Mouse (Mus musculus) forelimb bud, embryonic 11.5 days (tissue): ENCODE measurements around the gene Ccdc184.
A peak's percentile ranks its signal among the peaks of the same experiment; 100 is the strongest.

Experiments used
- DNase-seq: peaks from one replicate; pipeline ENCODE4 v3.0.0-alpha.2; 2012; ENCODE audit warnings: low read depth, low spot score

Gene Ccdc184

DNA sequence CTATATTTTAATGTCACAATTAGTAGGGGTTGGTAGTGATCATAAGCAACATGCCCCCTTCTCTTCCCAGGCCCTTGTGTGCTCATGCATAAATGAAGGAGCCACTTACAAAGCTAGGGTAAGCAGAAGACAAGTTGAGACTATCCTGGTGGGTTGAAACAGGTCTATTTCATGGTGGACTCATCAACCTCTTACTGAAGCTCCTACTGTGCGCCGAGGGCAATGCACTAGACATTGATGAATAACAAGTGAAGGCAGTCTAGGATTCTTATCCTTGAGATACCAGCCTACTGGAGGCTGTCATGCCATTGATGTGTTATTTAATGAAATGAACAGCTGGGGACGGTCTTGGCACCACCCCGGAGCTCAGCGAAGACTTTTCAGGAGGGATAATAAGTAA is 11.7 kb upstream of the Ccdc184 start:
- no peak for DNase-seq

DNA sequence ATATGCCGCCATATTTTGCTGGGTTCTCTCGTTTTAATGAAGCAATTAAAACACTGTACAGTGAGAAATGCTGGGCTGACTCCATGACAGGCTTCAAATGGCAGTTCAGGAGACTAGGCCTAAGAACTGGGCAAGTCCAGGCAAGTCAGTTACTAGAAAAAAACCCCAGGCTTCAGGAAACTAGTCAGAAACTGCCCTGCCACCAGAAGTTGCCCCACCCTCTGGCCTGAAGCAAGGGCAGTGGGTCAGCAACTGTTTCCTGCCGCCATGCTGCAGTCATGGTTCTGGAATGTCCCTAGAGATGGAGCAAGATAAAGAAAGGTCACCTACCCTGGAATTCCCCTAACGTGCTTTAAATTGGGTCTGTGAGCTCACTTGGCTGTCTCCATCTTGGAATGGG is 11.0 kb upstream of the Ccdc184 start:
- no peak for DNase-seq

DNA sequence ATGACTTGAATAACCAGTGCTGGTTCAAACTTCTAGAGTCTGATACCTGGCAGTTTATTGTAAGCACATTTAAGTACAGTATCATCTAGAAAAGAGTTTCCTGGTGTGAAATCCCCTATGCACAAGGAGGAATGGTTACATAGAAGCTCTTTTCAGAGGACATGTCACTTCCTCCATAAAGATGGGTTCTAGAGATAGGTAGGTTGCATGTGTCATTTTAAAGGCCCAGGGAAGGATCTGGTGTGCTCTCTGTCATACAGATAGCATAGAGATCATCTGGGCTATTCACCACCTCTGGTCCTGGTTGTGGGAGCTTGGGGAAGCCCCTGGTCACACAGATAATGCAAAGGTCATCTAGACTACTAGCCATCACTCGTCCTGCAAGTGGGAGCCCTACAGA is 9.7 kb upstream of the Ccdc184 start:
- DNase-seq: no peak

DNA sequence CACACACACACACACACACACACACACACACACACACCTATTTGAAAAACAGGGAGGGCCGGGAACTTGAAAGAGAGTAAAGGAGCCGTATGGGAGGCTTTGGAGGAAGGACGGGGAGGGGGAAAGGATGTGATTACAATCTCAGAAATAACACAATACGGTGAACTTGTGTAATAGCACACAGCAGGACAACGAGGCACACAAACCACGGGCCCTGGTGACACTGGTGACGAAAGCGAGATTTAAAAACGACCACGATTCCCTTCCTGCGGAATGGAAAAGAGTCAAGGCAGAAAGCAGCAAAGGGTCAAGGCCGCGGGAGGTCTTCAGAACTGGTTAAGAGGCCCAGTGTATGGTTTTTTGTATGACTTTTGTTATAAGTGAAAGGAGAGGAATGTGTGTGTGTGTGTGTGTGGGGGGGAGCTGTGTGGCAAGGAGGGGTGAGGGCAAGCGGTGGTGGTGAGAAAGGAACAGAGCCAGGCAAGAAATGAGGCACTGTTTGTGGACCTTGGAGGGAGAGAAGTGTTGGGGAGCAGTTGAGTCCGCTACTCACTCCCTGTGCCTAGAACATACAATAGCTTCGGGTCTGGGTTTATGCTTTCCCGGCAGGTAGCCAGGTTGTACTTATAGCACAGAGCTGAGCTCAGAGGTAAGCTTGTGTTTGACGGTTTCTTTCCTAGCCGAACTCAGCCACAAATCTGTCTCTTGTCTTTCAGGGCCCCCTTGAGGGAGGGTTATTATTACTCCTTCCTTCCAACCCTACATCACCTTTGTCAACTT is 5.7 kb upstream of the Ccdc184 start:
- no peak for DNase-seq

DNA sequence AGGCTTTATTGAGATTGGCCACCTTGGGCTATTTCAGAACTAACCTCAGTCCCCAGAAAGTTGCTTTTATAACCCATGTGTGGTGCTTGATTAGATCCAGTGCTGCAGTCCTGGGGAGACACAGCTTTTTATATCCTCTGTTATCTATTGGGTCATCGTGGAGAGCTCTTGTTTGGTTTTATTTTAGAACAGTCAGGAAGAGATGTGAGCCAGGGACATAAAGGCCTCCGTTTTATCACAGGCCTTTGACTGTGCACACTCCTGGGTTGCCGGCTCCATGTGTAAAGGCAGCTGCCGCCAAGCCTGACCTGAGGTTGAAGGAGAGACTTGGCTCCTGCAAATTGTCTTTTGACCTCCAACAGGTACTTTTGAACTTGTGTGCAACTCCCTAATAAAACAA is 4.4 kb upstream of the Ccdc184 start:
- DNase-seq: no peak

DNA sequence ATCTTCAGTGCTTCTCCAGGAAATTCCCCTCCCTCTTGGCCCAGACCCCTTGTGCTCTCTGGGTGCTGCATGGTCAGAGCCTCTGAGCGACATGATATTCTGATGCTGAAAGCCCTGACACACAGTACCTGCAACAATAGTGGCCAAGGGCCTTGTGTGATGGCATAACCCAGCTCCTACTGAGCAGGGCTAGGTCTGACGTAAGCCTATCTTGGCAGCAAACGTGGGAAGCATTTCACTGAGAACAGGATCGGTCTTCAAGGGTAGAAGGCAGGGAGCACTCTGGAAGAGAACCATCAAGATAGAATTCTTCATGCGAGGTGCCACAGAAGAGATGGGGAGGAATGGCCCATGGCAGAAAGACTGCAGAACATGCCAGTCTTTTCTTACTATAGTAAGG is 1.4 kb upstream of the Ccdc184 start, which contains the start of gene Asb8:
TSS of gene Asb8 (minus strand) at position 101 of the 400 bp plus-strand sequence.
- DNase-seq: no peak

DNA sequence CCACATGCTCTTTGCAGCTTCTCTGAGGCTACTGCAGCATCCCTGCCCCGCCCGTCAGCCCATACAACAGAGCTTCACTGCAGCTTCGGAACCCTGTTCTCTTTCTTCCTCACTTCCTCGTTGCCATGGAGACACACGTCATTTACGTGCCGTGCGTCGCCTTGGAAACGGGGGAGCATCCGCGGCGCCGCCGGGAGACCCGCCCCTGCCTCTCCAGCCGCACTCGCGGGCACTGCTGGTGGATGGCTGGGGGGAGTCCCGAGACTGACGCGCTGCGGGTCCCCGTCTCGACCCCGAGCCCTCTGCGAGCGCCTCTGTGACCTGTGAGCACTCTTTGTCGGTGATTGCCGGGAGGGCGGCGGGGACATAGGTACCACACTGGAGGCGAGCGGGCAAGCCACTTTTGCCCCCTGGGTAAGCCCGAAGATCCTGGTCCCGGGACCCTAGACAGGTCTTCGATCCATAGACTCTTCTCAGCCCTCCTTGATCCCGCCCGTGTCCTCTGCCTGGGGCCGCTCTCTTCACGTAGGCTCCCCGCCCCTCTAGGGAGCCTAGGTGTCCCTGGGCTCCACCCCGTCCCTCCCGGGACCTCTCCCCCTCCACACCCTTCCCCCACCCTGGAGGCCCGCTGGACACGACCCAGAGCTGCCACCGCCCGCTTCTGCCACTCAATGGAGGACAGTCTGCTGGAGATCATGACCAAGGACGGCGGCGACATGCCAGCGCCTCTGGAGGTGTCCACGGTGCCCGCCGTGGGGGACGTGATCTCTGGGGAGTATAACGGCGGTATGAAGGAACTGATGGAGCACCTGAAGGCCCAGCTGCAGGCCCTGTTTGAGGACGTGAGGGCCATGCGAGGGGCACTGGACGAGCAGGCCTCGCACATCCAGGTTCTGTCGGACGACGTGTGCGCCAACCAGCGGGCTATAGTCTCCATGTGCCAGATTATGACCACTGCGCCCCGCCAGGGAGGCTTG is 975 bp downstream of the Ccdc184 start:
- DNase-seq: peak; percentile 91

DNA sequence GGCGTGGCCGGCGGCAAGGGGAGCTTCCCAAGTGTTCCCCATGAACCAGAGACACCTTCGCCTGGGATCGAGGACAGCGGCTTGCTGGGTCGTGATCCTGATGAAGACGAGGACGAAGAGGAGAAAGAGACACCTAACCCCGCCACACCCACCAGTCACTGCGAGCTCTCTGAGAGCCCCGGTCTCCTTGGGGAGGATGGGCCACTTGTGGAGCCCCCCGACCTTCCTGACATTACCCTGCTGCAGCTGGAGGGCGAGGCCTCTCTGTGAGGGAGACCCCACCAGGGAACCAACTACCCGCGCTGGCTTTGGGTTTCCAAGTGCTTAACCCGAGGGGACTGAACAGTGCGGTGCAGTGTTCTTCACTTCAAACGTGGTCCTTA is 1.7 kb downstream of the Ccdc184 start:
- DNase-seq: no peak

DNA sequence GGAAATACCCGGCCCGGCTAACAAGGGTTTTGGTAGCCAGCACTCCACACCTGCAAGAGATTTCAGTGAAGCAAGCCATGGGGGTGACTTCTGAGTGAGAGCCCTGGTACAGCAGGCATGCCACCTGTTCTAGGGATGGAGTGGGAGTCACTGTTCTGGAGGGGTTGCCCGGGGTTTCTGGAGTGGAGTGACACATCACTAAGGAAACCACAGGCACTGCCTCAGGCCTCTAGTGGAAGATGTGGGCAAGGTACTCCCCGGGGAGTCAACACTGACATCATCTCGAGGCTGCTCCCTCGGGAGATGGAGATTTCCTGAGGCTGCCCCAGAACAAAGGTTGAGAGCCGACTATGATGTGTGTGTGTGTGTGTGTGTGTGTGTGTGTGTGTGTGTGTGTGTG is 3.4 kb downstream of the Ccdc184 start:
- DNase-seq: no peak

DNA sequence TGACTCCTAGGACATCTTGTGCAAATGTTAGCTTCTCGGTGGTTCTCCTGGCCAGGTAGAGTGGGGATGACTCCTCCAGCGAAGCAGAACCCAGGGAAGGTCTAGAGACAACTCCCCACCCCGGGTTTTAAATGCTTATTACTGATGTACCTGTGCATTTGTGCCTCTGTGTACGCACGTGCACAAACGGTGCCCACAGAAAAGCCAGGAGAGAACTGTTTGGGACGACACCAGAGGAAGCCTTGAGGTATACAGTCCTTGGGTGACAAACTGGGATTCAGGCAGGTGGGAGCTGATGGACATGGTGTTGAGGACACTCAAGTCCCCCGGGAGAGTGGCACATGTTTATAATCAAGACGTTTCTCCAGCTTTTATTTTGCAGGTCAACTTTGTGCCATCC is 4.0 kb downstream of the Ccdc184 start:
- DNase-seq: no peak

DNA sequence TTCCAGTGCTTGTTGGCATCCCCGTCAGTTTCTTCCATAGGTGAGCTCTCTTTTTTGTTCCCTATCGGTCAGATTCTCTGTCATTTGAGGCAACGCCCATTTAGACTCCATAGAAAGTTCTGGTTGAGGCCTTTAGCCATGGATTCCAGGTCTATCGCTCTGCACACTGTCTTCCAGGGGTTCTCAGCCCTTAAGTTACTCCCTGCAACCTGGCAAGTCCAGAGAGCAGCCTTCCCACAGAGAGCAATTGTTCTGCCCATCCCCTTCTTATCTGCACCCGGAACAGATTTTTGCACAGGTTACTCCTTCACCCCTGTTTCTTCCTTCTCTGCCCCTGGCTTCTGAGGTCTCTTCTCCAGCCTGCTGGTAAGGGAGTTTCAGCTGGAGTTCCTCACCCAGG is 5.2 kb downstream of the Ccdc184 start:
- DNase-seq: no peak

DNA sequence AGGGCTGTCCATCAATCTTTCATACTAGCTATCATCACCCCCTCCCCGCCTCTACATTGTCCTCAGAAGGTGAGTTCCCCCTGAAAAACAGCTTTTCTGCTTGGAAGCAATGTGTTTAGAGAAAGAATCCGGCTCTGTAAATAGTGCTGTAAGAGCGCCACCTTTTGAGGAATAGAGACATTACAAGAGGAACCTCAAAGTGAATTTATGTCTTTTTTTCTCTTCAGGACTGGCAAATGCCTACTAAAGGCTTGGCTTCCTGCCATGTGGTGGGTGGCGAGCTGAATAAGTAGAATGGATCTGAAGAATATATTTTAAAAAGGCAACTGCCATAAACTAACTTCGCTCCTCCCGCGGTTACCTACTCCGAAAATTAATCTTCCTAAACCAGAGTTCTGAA is 6.9 kb downstream of the Ccdc184 start:
- peak; percentile 56 for DNase-seq

DNA sequence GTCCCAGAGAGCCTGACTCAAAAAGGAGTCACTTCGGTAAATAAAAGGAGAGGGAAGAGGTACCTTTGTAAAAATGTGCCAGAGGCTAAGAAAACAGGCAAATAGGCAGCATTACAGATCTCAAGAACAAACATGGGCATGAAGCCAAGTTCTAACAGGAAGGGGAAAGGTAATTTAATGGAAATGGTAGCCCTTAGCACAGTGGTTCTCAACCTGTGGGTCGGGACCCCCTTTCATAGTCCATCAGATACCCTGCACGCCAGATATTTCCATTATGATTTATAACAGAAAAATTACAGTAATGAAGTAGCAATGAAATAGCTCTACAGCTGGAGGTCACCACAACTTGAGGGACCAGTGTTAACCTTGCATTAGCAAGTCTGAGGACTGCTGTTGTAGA is 10.4 kb downstream of the Ccdc184 start:
- DNase-seq: no peak

DNA sequence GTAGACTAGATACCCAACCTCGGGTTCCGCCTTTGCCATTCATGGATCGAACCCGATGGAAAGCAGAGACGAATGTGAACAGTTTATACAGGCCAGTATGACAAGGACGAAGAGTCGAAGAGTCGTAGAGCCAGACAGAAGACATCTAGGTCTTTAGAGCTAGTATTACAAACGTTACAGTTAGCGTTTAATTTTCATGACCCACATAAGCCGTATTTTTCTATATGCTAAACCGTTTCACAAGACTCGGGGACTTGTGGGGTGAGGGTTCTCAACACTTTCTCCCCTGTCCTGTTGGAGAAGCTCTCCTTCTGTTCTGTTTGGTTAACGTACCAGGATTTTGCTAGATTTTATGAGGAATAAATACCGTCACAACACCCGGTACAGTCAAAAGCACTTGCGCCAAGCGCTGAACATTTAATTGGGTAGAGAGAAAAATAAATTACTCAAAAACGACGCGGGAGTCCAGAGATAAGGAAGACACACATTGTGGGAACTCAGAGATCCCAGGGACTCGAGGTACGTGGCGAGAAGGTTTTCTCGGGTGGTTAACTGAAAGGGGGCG is 13.7 kb downstream of the Ccdc184 start:
- DNase-seq: no peak

DNA sequence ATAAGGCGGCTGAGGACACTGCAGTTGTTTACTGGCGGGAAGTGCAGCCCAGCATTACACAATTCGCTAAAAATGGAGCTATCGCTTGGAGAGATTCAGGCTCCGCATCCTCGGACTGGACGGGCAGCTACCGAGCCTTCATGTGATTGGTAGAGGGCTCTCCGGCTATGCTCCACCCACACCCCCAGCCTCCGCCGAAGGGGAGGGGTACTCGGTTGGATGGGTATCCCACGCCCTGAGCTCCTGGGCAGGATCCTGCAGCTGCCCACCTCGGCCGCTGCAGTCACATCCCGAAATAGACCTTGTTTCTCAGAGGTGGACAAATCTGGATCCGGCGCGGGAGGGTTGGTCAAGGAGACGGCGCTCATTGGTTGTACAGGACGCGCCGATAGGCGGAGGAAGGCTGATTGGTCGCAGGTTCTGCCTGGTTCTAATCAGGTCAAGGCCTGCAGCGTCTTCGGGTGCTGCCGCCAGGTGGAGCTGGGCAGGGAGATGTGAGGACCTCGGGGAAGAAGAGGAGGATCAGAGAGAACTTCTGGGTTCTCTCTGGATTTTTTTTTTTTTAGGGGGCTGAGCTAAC is 14.3 kb downstream of the Ccdc184 start:
- DNase-seq: peak; percentile 94

DNA sequence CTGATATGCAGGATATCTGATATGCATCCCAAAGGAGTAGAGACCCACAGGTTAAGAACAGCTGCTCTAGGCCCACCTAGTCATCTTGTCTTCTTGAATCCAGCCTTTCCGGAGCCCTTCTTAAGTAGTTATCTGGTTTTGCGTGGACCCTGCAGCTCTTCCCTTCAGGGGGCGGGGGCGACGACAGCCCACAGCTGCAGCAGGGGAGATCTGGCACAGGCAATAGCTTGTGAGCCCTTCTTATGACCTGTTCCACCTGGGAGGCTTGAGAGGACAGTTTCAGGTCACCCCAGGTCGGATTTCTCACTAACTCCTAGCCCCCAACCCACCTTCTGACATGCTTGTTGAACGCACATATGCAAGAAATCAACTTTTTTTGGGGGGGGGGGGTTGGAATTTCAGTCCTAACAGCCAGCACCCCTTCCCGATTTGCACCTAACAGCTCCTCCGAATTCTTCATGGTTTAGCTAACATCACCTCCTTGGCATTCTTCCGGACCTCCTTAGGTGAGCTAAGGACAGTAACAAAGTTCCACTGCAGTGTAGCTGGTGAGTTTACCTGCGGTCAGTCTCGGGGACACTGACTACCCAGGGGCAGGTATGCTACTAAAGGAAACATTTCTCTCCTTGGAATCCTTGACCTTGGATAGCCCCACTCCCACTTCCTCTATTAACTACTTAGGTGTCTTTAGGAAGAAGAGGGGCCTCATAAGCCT is 15.1 kb downstream of the Ccdc184 start:
- no peak for DNase-seq

DNA sequence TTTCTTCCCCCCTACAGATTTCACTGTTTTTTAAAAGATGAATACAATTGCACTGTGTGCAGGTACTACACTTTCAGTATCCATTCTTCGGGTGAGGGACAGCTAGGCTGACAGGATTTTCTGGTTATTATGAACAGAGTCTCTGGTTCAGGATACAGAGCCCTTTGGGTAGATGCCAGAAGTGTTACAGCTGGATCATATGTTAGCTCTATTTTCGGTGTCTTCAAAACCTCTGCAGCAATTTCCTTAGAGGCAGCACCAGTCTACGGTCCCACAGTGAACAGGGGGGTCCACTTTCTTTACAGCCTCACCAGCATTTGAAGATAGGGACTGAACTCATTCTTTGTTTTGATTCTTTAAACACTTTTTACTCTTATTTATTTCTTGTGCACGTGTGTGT is 17.5 kb downstream of the Ccdc184 start:
- no peak for DNase-seq

DNA sequence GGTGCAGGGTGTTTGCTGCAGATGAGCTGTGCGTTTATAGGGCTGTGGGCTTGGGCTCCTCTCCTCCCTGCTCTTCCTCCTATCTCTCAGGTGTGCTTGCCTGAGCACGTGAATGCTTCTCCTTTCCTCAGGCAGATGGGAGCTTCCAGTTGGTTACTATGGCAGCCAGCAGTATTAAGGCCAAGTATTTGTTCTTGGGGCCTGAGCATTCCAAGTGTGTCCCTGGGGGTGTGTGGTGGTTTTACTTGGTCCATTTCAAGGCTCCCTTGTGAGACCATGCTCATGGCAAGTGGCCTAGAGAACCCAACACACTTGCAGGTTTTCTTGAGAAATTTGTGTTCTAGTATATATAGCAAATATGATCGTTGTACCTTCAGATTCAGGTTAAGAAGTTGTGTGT is 28.5 kb downstream of the Ccdc184 start, which contains the start of gene Olfr288:
TSS of gene Olfr288 (minus strand) at position 101 of the 400 bp plus-strand sequence.
- no peak for DNase-seq

DNA sequence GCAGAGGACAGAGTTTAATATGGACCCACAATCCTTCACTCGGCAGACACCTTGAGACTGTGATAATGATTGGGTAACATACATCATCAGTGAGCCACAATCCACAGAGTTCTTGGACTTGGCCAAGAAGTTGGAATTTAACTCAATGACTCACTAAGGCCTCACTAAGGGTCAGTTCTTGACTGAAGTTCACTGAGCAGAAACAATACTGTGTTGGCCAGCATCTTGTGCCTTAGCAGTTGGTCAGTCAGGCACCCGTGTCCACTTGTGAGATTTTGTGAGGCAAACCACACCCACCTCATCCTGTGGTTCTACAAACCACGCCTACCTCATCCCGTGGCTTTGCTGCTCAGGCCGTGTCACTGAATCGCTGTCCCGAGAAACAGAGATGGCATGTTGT is 42.7 kb downstream of the Ccdc184 start:
- DNase-seq: no peak

DNA sequence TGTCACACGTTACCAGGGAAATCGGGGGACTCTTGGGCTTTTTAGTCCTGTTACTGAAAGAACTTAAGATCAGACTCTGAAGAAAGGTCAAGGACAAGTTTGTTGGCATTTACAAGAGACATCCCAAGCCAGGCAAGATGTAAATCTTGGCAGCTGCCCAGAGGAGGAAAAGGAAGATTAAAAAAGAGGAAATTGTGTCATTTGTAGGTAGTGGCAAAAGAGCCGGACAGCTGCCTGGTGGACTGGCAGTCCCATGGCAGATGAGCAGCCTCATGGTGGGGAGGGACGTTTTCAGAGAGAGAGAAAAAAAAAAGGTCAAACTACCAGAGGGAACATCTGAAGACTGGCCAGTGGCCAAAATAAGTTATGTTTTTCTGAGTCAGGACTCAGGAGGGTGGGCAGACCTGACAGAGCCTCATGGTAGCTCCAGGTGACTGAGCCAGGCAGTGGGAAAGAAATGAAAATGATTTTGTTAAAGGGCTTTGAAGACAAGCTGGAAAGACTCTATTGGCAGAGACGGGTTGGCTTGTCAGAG is 46.4 kb downstream of the Ccdc184 start:
- DNase-seq: no peak

DNA sequence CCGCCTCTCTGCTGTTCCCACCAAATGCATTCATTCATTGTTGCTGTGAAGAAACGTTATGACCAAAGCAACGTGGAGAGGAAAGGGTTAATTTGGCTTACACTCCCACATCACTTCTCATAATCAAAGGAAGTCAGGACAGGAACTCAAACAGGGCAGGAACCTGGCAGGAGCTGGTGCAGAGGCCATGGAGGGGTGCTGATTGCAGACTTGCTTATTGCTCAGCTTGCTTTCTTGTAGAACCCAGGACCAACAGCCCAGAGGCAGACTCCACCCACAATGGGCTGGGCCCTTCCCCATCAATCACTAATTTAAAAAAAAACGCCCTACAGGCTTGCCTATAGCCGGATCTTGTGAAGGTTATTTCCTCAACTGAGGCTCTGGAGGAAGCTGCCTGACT is 47.2 kb downstream of the Ccdc184 start:
- no peak for DNase-seq
